Mouse (Mus musculus): ENCODE data around the gene March1.

GRCm38 (mm10) chr8:66410080-66410615, 792.4 kb downstream of the March1 start:
- TF ChIP-seq POLR2A (IDR thresholded peaks at IDR 0.05; ENCODE audit: control insufficient read depth in 1 of 2, insufficient read depth in 1 of 2, low read depth in 1 of 2, low read length in 2 of 2, poor library complexity in 1 of 2) (no peak), CTCF (IDR thresholded peaks at IDR 0.05 in 2 of 3, conservative IDR thresholded peaks at IDR 0.05 in 1 of 3; ENCODE audit: control insufficient read depth in 1 of 3, insufficient read depth in 1 of 3, low read depth in 2 of 3, low read length in 3 of 3, poor library complexity in 1 of 3, severe bottlenecking in 1 of 3) (no peak), MYB (IDR thresholded peaks at IDR 0.05; ENCODE audit: low read depth, low read length) (no peak), MAFK (IDR thresholded peaks at IDR 0.05; ENCODE audit: borderline replicate concordance, low read depth, low read length) (no peak), NELFE (IDR thresholded peaks at IDR 0.05; ENCODE audit: low read depth, low read length) (no peak), E2F4 (IDR thresholded peaks at IDR 0.05; ENCODE audit: borderline replicate concordance, low read depth, low read length) (no peak), POLR2AphosphoS5 (IDR thresholded peaks at IDR 0.05; ENCODE audit: borderline replicate concordance, low read depth, low read length) (no peak), MAX (IDR thresholded peaks at IDR 0.05; ENCODE audit: low read length) (no peak), EP300 (IDR thresholded peaks at IDR 0.05; ENCODE audit: low read depth in 1 of 2, low read length in 2 of 2) (no peak), USF2 (IDR thresholded peaks at IDR 0.05; ENCODE audit: borderline replicate concordance in 1 of 2, insufficient read depth in 1 of 2, low read depth in 1 of 2, low read length in 2 of 2) (no peak), HCFC1 (IDR thresholded peaks at IDR 0.05; ENCODE audit: low read depth, low read length) (no peak), MYC (IDR thresholded peaks at IDR 0.05; ENCODE audit: low read depth, low read length) (no peak), TAL1 (IDR thresholded peaks at IDR 0.05; ENCODE audit: low read length) (no peak)

Data from MEL (cell line).